Mouse (Mus musculus) ES-Bruce4 (cell line): ENCODE data around the gene Dscaml1.

Experiments used
- CTCF ChIP-seq: IDR thresholded peaks from one replicate; pipeline ENCODE4 v1.8.1; 2011; ENCODE audit warnings: low read depth, low read length
- EP300 ChIP-seq: IDR thresholded peaks from 2 replicates; pipeline ENCODE4 v1.6.1; 2011; ENCODE audit warnings: low read depth, low read length; ENCODE audit not compliant: insufficient read depth
- POLR2A ChIP-seq: IDR thresholded peaks from one replicate; pipeline ENCODE4 v1.8.1; 2011; ENCODE audit warnings: low read length; ENCODE audit not compliant: insufficient read depth

- no peak for TF ChIP-seq EP300
- TF ChIP-seq CTCF: no peak
- no peak for TF ChIP-seq POLR2A
Observed at GRCm38 (mm10) chr9:45376883-45377282, 49.5 kb upstream of the Dscaml1 start.
